Mouse (Mus musculus) gastrocnemius, adult 2 months (tissue): ENCODE data around the gene Gzf1. TPM values are rescaled to one million over a fixed set of nuclear protein-coding genes. Genes with fewer than 3 reads are reported as not detected.

Source experiments
- DNase-seq: peaks from one replicate; pipeline ENCODE4 v3.0.0; 2022
- H3K27ac ChIP-seq: fragments of 200-600 bp; 2 replicates; pipeline ENCODE4 v1.8.1; 2022; ENCODE audit warnings: mild to moderate bottlenecking
- H3K4me3 ChIP-seq: fragments of 200-600 bp; 2 replicates; pipeline ENCODE4 v1.8.1; 2022; ENCODE audit warnings: mild to moderate bottlenecking, moderate library complexity
- CTCF ChIP-seq: fragments of 200-600 bp; IDR thresholded peaks from 2 replicates; pipeline ENCODE4 v1.8.1; 2022; ENCODE audit warnings: antibody characterized with exemption, mild to moderate bottlenecking, moderate library complexity
- intact Hi-C: fragments of 180-260 bp; cut with DNase I; formaldehyde crosslinking; loops from one replicate; pipeline ENCODE4 v1.15.1; 2025
- long read RNA-seq, 2 experiments: library from polyadenylated mRNA; stranded (forward); transcript quantifications; one replicate each; pipeline ENCODE4 v2.0.0; 2021
- total RNA-seq, 2 experiments: library from RNA; stranded (reverse); gene quantifications; 2 replicates each; pipeline ENCODE4 v1.2.3; 2021

The Gzf1 gene
- 10 to 100 TPM; 18.9 to 26.3 TPM for total RNA-seq
- long read RNA-seq, experiment 1, full-length matches to known transcripts: 20 of 32 reads
- long read RNA-seq, experiment 1, partial matches to known transcripts: 2 of 32 reads
- long read RNA-seq, experiment 1, other reads (novel, unspliced or antisense): 10 of 32 reads
- long read RNA-seq, experiment 2, full-length matches to known transcripts: 22 of 43 reads
- long read RNA-seq, experiment 2, partial matches to known transcripts: 7 of 43 reads
- long read RNA-seq, experiment 2, other reads (novel, unspliced or antisense): 14 of 43 reads

- intact Hi-C loops: loop anchor here (5.0 kb wide), 2 partner anchors 51 to 71 kb away; partner anchors contain the start of genes Cstl1 and Napb
- no peak for TF ChIP-seq CTCF
- Histone ChIP-seq H3K27ac (peak within 1 kb of the TSS; percentile 99), H3K4me3 (peak within 1 kb of the TSS; percentile 90)
- peak; percentile 100 for DNase-seq
Measured at GRCm38 (mm10) chr2:148680775-148681291, at the start of gene Gzf1. TSS of gene Gzf1 (plus strand) at chr2:148681023.

GRCm38 (mm10) chr2:148631602-148632001 lies 49.2 kb upstream of the Gzf1 start:
- TF ChIP-seq CTCF: no peak
- H3K4me3 ChIP-seq: no peak overlapping the region
- intact Hi-C loops: no loop called here
- H3K27ac ChIP-seq: peak overlapping the region; percentile 28; the same call in 1 of the 2 replicates
- DNase-seq: peak; percentile 62

- Histone ChIP-seq H3K4me3 (no peak overlapping the region), H3K27ac (no peak overlapping the region)
- no peak for DNase-seq
- intact Hi-C loops: no loop called here
- TF ChIP-seq CTCF: no peak
Measured at GRCm38 (mm10) chr2:148634466-148634865, 46.4 kb upstream of the Gzf1 start.

GRCm38 (mm10) chr2:148642610-148643370 lies 38.0 kb upstream of the Gzf1 start:
- Histone ChIP-seq H3K27ac (no peak overlapping the region), H3K4me3 (no peak overlapping the region)
- DNase-seq: no peak
- intact Hi-C loops: no loop called here
- no peak for TF ChIP-seq CTCF

DNA sequence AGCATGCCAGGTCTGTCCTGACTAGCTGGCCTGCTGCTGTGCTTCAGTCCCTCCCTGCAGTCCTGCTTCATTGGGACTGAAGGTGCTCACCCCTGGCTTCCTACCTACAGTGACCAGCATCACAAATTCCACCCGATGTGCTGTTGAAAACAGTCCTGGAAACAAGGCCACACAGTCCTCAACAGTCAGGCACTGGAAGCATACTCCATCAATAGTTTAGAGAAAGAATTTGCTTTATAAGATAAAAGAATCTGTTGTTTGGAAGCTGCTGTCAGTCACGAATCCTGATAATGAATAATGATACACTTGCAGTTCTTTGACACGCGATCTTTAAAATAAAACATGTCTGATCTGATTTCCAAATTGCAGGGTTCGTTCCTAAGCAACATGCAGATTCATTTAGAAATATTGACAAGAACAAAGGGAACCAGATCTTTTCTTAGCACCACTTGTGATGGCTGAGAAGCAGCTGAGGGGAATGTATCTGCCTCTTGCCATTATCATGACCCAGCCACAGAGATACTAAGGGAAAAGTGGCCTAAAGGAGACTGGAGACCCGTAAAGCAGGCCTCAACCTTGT lies 36.3 kb upstream of the Gzf1 start:
- no peak for TF ChIP-seq CTCF
- Histone ChIP-seq H3K4me3 (no peak overlapping the region), H3K27ac (no peak overlapping the region)
- intact Hi-C loops: no loop called here
- no peak for DNase-seq

GRCm38 (mm10) chr2:148650587-148651357 lies 30.1 kb upstream of the Gzf1 start:
- no peak for TF ChIP-seq CTCF
- Histone ChIP-seq H3K27ac (no peak overlapping the region), H3K4me3 (no peak overlapping the region)
- DNase-seq: no peak
- intact Hi-C loops: loop anchor here (5.0 to 10.0 kb wide), 2 partner anchors 246 to 528 kb away; partner anchors contain the start of gene Thbd

- no peak overlapping the region for H3K27ac ChIP-seq
- intact Hi-C loops: loop anchor here (5.0 to 10.0 kb wide), 3 partner anchors 97 to 533 kb away; partner anchors contain the start of genes Cstl1 and Thbd
- H3K4me3 ChIP-seq: no peak overlapping the region
- peak; percentile 77 for TF ChIP-seq CTCF
- peak; percentile 64 for DNase-seq
Measured at GRCm38 (mm10) chr2:148654961-148655360, 25.9 kb upstream of the Gzf1 start.

DNA sequence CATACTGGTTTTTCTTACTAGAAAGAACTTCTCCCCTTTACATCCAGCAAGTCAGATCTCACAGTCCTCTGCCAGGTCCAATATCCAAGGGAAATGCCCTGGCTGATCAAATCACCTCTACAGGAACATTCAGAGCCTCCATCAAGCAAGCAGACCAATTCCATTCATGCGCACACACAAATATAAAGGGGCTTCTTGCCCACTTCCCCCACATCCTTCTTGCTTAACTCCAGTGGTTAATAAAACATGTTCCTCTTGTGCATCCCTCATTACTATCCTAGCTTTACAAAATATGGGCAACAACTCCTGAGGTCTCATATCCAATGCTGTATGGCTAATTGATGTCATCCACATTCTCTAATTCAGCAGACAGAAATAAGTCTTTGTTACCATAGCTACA lies 17.4 kb upstream of the Gzf1 start:
- Histone ChIP-seq H3K4me3 (no peak overlapping the region), H3K27ac (no peak overlapping the region)
- intact Hi-C loops: no loop called here
- TF ChIP-seq CTCF: no peak
- no peak for DNase-seq

DNA sequence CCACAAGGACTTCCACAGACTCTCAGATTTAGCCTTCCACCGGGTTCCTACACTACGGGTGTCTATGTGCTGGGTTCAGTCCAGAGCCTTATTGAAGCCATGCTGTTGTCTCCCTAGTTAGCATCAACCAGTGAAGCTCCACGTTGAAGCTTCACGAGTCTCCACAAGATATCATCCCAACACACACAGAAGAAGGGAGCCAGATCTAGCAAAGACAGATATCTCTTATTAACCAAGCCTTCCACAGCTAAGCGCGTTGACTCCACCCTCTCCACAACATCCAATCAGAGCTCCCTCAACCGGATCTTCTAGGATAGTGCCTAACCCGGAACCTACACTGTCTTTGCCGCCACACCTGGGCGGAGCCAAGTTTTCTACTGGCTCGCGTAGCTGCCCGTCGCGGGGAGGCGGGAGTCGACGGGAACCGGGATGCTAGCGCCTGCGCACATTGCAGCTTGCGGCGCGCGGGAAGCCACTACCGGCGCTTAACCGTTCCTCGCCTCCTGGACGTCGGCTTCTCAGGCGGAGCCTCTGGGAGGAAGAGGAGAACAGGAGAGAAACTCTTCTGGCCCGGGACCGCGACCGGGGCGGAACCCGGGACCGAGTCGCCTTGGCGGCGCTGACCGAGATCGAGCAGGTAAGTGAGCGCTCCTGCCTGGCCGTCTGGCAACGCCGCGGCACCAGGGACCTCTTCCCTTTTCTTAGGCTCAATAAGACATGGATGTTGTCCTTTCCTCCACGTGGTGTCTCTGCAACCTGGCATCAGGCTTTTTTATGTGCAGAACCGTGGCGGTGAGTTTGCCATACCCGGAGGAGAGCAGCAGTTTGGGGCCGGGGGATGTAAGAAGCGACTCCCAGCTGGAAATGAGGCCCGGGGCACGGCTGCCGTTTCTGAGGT lies 8.4 kb upstream of the Gzf1 start, which contains the start of gene Nxt1:
Gene Nxt1 (plus strand): TSS at position 403 of the 898 bp plus-strand sequence.
- intact Hi-C loops: no loop called here
- Histone ChIP-seq H3K27ac (peak within 1 kb of the TSS; percentile 90), H3K4me3 (peak within 1 kb of the TSS; percentile 77)
- peak; percentile 99 for DNase-seq
- TF ChIP-seq CTCF: no peak

DNA sequence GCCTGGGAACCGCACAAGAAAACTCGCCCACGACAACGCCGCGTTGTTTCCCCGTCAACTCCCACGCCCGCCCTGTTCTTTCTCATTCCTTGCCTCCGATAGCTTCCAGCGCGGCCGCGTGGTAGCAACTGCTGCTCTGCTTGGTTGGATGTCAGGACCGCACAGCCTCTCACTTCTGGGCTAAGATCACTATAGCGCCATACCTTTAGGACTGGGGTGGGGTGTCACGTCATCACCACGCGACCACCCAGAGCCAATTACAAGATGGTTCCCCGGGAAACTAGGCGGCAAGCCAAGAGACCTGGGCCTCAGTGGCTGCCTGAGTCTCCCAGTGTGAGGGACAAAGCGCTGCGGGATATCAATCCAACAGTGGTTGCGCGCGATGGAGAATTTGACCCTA lies 3.0 kb upstream of the Gzf1 start:
- Histone ChIP-seq H3K27ac (peak overlapping the region; percentile 99), H3K4me3 (peak overlapping the region; percentile 52)
- peak; percentile 69 for DNase-seq
- TF ChIP-seq CTCF: no peak
- intact Hi-C loops: no loop called here

DNA sequence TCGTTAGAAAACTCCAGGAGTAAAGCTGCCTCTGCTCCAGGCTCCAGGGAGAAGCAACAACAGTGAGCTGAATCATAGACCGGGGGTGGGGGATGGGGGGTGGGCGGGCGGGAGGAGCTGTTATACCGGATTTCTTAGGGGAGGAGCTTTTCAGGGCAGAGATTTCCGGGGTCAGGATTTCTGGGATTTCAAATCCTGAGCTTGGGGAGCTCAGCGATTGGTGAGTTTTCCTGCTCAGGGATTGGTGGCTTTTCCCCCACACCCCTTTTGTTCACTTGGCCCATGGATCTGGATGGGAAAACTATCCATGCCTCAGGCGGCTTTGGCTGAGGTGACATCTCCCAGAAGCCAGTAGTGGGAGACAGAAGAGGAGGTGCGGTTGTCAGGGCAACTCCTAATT lies 1.5 kb upstream of the Gzf1 start:
- no peak for TF ChIP-seq CTCF
- Histone ChIP-seq H3K4me3 (peak overlapping the region; percentile 90), H3K27ac (peak overlapping the region; percentile 99)
- intact Hi-C loops: no loop called here
- peak; percentile 66 for DNase-seq
